In the genomic region with DNA sequence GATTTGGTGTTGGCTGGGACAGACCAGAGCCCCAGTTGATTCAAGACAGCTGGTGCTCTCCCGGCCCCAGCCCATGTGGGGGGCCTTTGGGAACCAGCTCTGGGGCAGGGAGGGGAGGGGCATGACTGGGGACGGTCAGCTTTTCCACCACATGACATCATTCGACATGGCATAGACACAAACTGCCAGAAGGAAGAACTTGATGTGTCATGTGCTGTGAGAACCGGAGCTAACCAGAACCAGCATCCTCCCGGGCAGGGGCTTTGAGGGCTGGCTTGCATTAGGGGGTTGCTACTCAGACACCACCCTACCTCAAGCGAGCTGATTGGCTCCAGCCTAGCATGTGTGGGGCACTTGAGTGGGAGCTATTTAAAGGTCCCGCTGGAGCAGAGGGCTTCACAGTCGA, we compare ENCODE assay signal across 10 mouse cellular contexts.
DNase-seq lines count a peak whose midpoint lies in the region; ATAC-seq and TF ChIP-seq lines count a peak whose summit lies in the region.
"Had no signal": no experiment of that assay in that cellular context is flagged by ENCODE, and none has a peak within 500 bp of the region (broad histone marks: within the 10 kb centered on the region; RNA-seq: fewer than 3 reads in every experiment).

No protein-coding gene starts in this region.

- no peak overlapping the region for H3K9ac ChIP-seq in hindbrain, embryonic 11.5 days (ENCODE audit: low read depth, low read length)
- no peak overlapping the region for H3K9ac ChIP-seq in hindbrain, embryonic 14.5 days
- H3K9ac ChIP-seq in embryonic facial prominence, embryonic 13.5 days, result no peak overlapping the region
- H3K9ac ChIP-seq: liver, postnatal 0 days had no signal

- peak; percentile 14 for DNase-seq in hindbrain, embryonic 11.5 days (ENCODE audit: low spot score)
- no peak for DNase-seq in hindbrain, embryonic 14.5 days (ENCODE audit: low spot score)
- peak; percentile 43 for DNase-seq in NIH3T3 (ENCODE audit: low read depth)
- DNase-seq in heart, postnatal 4 days, result peak; percentile 66
- DNase-seq in adrenal gland, adult 18-20 months (ENCODE audit: low spot score in 2 of 2), result no peak
- no peak for DNase-seq in ovary, postnatal 36 days (ENCODE audit: low spot score)
- DNase-seq in thymus, adult 2 months, result no peak
- DNase-seq: liver, postnatal 0 days; thymus, postnatal 4 days had no signal

- TF ChIP-seq POLR2A in thymus, adult 2 months (IDR thresholded peaks at IDR 0.05; ENCODE audit: control insufficient read depth, extremely low read depth, insufficient read depth, low read length, poor library complexity), result no peak

- no peak overlapping the region for H3K4me2 ChIP-seq in hindbrain, embryonic 11.5 days (replicated peaks; ENCODE audit: low read depth, low read length)
- H3K4me2 ChIP-seq in hindbrain, embryonic 14.5 days (replicated peaks), result no peak overlapping the region
- peak overlapping the region; percentile 33 for H3K4me2 ChIP-seq in embryonic facial prominence, embryonic 13.5 days

- H3K27me3 ChIP-seq in hindbrain, embryonic 11.5 days (ENCODE audit: control insufficient read depth, insufficient read depth, low read length), result no peaks in the 10 kb centered on the region
- H3K27me3 ChIP-seq in hindbrain, embryonic 14.5 days (ENCODE audit: control insufficient read depth, insufficient read depth, low read length), result no peaks in the 10 kb centered on the region
- peaks cover 2% of the 10 kb centered on the region; the same call in 1 of the 2 replicates for H3K27me3 ChIP-seq in embryonic facial prominence, embryonic 13.5 days
- no peaks in the 10 kb centered on the region for H3K27me3 ChIP-seq in thymus, adult 2 months (ENCODE audit: control insufficient read depth, insufficient read depth, low read length)

- no peaks in the 10 kb centered on the region for H3K36me3 ChIP-seq in hindbrain, embryonic 11.5 days (ENCODE audit: control insufficient read depth, insufficient read depth, low read length)
- H3K36me3 ChIP-seq in hindbrain, embryonic 14.5 days (replicated peaks; ENCODE audit: control insufficient read depth, insufficient read depth), result no peaks in the 10 kb centered on the region
- H3K36me3 ChIP-seq in embryonic facial prominence, embryonic 13.5 days, result peaks cover 45% of the 10 kb centered on the region
- no peaks in the 10 kb centered on the region for H3K36me3 ChIP-seq in thymus, adult 2 months (ENCODE audit: control insufficient read depth, insufficient read depth, low read length)

- no peak for ATAC-seq in hindbrain, embryonic 11.5 days (ENCODE audit: low FRiP score)
- no peak for ATAC-seq in hindbrain, embryonic 14.5 days (ENCODE audit: low FRiP score)
- peak; percentile 88 for ATAC-seq in embryonic facial prominence, embryonic 13.5 days (ENCODE audit: insufficient number of reproducible peaks, insufficient read depth, low FRiP score, low TSS enrichment, low read depth)
- ATAC-seq: liver, postnatal 0 days had no signal

- H3K4me1 ChIP-seq in hindbrain, embryonic 11.5 days (replicated peaks; ENCODE audit: control insufficient read depth, insufficient read depth, low read length), result no peaks in the 10 kb centered on the region
- H3K4me1 ChIP-seq in hindbrain, embryonic 14.5 days (replicated peaks; ENCODE audit: control insufficient read depth, insufficient read depth, low read length), result no peaks in the 10 kb centered on the region
- H3K4me1 ChIP-seq in embryonic facial prominence, embryonic 13.5 days, result peaks cover 47% of the 10 kb centered on the region
- no peaks in the 10 kb centered on the region for H3K4me1 ChIP-seq in thymus, adult 2 months (replicated peaks; ENCODE audit: control insufficient read depth, insufficient read depth, low read length)

- no peak overlapping the region for H3K4me3 ChIP-seq in hindbrain, embryonic 11.5 days (ENCODE audit: low read depth, low read length)
- H3K4me3 ChIP-seq in hindbrain, embryonic 14.5 days (replicated peaks; ENCODE audit: low read length), result no peak overlapping the region
- H3K4me3 ChIP-seq in embryonic facial prominence, embryonic 13.5 days, result no peak overlapping the region
- no peak overlapping the region for H3K4me3 ChIP-seq in thymus, adult 2 months (ENCODE audit: control insufficient read depth, insufficient read depth, low read length)

- no peak overlapping the region for H3K27ac ChIP-seq in hindbrain, embryonic 11.5 days (ENCODE audit: low read depth, low read length)
- no peak overlapping the region for H3K27ac ChIP-seq in hindbrain, embryonic 14.5 days
- peak overlapping the region; percentile 80 for H3K27ac ChIP-seq in embryonic facial prominence, embryonic 13.5 days
- H3K27ac ChIP-seq in thymus, adult 2 months (ENCODE audit: control insufficient read depth, insufficient read depth, low read length), result no peak overlapping the region

- no peak for TF ChIP-seq CTCF in thymus, adult 2 months (IDR thresholded peaks at IDR 0.05; ENCODE audit: borderline replicate concordance, control insufficient read depth, extremely low read depth, insufficient read depth, low read length, poor library complexity)

- no peaks in the 10 kb centered on the region for H3K9me3 ChIP-seq in hindbrain, embryonic 11.5 days (ENCODE audit: control insufficient read depth, low read length)
- H3K9me3 ChIP-seq in hindbrain, embryonic 14.5 days (ENCODE audit: control insufficient read depth, low read length), result no peaks in the 10 kb centered on the region
- no peaks in the 10 kb centered on the region for H3K9me3 ChIP-seq in embryonic facial prominence, embryonic 13.5 days

- 63% methylated on average over 8 of the region's 8 CpGs for WGBS in hindbrain, embryonic 11.5 days
- WGBS in hindbrain, embryonic 14.5 days, result 68% methylated on average over 8 of the region's 8 CpGs
- 22% methylated on average over 8 of the region's 8 CpGs for WGBS in embryonic facial prominence, embryonic 13.5 days
- WGBS in thymus, adult 2 months, result 96% methylated on average over 8 of the region's 8 CpGs

Comparison
In these comparisons a context has a peak if more than half of its experiments do, and no peak if none do; other contexts are left out.
1. DNase-seq: peak in hindbrain, embryonic 11.5 days (single experiment), NIH3T3 (single experiment) and heart, postnatal 4 days (single experiment); none in hindbrain, embryonic 14.5 days (single experiment), adrenal gland, adult 18-20 months (0 of 2), ovary, postnatal 36 days (single experiment) and thymus, adult 2 months (single experiment).